Comparison of ENCODE assay signal across 8 mouse cellular contexts in genomic region chr5:21736956-21737585, GRCm38 (mm10). TPM values are rescaled to one million over a fixed set of nuclear protein-coding genes. Genes with fewer than 3 reads are reported as not detected.
DNase-seq lines count a peak whose midpoint lies in the region; ATAC-seq lines count a peak whose summit lies in the region.

TSS of gene Pmpcb (plus strand) at chr5:21737141.

- peak within 1 kb of the TSS; percentile 97 for H3K9ac ChIP-seq in hindbrain, embryonic 16.5 days (ENCODE audit: low read depth, low read length)

- no peaks in the 10 kb centered on the region for H3K9me3 ChIP-seq in hindbrain, embryonic 16.5 days (ENCODE audit: control insufficient read depth, low read length)

- peak; percentile 85 for ATAC-seq in hindbrain, embryonic 16.5 days

- H3K79me2 ChIP-seq in macrophage (ENCODE audit: inconsistent target): peaks cover 20% of the 10 kb centered on the region

- peak within 1 kb of the TSS; percentile 89 for H3K27ac ChIP-seq in hindbrain, embryonic 16.5 days (ENCODE audit: low read depth, low read length)
- H3K27ac ChIP-seq in macrophage: no peak within 1 kb of the TSS

- under 1% methylated on average over 26 of the region's 42 CpGs for WGBS in hindbrain, embryonic 16.5 days
- under 1% methylated on average over 33 of the region's 42 CpGs for WGBS in macrophage (ENCODE audit: missing documents)

- H3K4me2 ChIP-seq in hindbrain, embryonic 16.5 days (ENCODE audit: low read length): peak within 1 kb of the TSS; percentile 75

- H3K36me3 ChIP-seq in hindbrain, embryonic 16.5 days (ENCODE audit: control insufficient read depth, insufficient read depth, low read length): peaks cover 28% of the 10 kb centered on the region
- peaks cover 27% of the 10 kb centered on the region for H3K36me3 ChIP-seq in macrophage (ENCODE audit: inconsistent target)

- no peaks in the 10 kb centered on the region for H3K27me3 ChIP-seq in hindbrain, embryonic 16.5 days (replicated peaks; ENCODE audit: control insufficient read depth, insufficient read depth, low read length)

- DNase-seq in T-cell, adult 2 months (ENCODE audit: low spot score): peak; percentile 88
- peak; percentile 89 to 92 for DNase-seq in cerebellum, postnatal 36 days
- peak; percentile 88 for DNase-seq in gastrocnemius, adult 18-20 months (ENCODE audit: low spot score)
- peak; percentile 86 to 91 for DNase-seq in left cerebral cortex, adult 18-20 months (ENCODE audit: low spot score in 2 of 2)
- peak; percentile 87 for DNase-seq in right cerebral cortex, adult 18-20 months
- DNase-seq in urinary bladder, postnatal 10 days (ENCODE audit: low spot score): peak; percentile 51

- peaks cover 19% of the 10 kb centered on the region for H3K4me1 ChIP-seq in hindbrain, embryonic 16.5 days (ENCODE audit: control insufficient read depth, insufficient read depth, low read depth, low read length)

- H3K4me3 ChIP-seq in hindbrain, embryonic 16.5 days (ENCODE audit: low read length): peak within 1 kb of the TSS; percentile 98
- H3K4me3 ChIP-seq in macrophage (ENCODE audit: inconsistent target): peak within 1 kb of the TSS; percentile 68

RNA-seq across cellular contexts. Expression of gene Pmpcb, which starts in this region (rescaled TPM):
- total RNA-seq in gastrocnemius, adult 18-20 months (2021): 100 to 1,000 TPM; 101 to 113 TPM
- 69.2 and 72.0 TPM in 2 replicates for polyA plus RNA-seq in hindbrain, embryonic 16.5 days (2015; fragmentation: Nextera tagmentation; extraction: Ambion mirVana)
- 10 to 100 TPM; 74.5 to 77.2 TPM for total RNA-seq in left cerebral cortex, adult 18-20 months (2021)
- 10 to 100 TPM; 24.0 to 95.9 (median 64.2) TPM for total RNA-seq in macrophage (2018; cell fraction: chromatin; rRNA removed)
- 10 to 100 TPM; 35.5 to 49.2 (median 43.0) TPM for total RNA-seq in macrophage (2018; cell fraction: cytosol; rRNA removed)
- 10 to 100 TPM; 27.2 to 75.2 (median 48.5) TPM for total RNA-seq in macrophage (2018; cell fraction: nucleus; rRNA removed)
- polyA plus RNA-seq in macrophage (2018): 44.9 to 107 TPM (median 54.7 TPM) in 3 replicates
